Mouse (Mus musculus): ENCODE measurements at regions not wholly inside any gene's neighbourhood (a gene's known extent, or its start where the extent isn't known, plus 50 kb on each side); places are given as distances from the start of the nearest gene placed in this dataset.

DNA sequence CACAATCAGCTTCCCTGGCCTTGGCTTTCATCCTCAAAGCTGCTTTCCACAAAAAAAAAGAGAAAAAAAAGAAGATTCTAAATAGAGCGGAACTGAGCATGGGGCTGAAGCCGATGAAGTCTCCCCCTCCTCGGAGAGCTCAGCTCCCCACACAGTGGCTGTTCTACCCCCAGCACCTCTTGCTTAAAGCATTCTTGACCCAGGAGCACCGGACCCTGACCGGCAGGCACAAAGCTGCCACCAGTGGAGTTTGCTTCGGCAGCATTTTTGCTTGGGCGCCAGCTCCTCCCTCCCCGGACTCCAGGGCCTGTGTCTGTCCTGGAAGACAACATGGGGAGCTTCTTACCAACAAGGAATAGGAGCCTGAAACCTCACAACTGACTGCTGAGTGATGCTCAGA is 249.4 kb downstream of the Sox9 start:
- DNase-seq = no peak

DNA sequence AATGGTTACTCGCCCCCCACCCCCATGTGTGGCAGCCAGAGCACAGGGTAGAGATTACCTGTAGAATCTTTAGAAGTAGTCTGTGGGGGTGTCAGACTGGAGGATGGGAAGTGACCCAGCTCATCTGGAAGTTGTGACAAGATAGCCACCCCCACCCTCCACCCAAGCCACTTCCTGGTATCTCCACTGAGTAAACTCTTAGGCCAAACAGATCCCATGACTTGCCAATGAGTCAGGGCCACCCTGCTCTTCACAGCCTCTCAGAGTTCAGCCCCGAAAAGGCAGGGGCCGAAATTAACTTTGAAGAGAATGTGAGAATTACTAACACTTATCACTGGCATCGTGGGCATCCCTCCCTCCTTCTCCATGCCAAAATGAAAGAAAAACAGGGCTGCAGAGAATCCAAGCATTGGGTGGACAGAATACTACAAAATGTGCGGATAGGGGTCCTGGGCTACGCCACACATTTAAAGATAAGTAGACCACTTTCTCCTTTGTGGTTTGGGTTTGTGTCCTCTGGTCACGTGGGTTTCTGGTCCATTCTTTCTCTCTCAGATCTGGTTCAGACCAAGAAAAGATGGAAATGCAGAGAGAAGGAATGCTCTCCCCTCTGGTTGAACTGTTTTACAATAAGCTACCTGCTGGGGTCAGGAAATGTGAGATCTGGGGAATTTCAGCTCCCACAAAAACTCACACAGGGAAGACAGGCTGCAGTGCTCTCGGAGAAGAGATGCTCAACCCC is 250.6 kb downstream of the Sox9 start:
- no peak for DNase-seq

DNA sequence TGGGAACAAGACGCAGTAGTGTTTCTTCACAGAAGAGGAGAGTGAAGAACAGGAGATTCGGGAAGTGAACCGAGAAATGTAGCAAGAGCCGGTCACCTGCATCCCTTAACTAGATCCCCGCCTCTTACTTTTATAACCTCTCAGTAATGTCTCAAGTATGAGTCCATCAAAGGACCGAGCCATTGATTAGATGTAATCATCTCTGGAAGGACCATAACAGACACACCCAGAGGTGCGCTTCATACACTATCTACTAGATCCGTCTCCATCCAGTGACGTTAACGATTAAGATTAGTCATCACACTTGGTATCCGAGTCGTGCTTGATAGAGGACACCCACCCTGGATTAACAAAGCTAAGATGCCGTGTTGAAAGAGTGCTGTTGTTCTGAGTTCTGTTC is 252.9 kb downstream of the Sox9 start:
- DNase-seq = no peak

DNA sequence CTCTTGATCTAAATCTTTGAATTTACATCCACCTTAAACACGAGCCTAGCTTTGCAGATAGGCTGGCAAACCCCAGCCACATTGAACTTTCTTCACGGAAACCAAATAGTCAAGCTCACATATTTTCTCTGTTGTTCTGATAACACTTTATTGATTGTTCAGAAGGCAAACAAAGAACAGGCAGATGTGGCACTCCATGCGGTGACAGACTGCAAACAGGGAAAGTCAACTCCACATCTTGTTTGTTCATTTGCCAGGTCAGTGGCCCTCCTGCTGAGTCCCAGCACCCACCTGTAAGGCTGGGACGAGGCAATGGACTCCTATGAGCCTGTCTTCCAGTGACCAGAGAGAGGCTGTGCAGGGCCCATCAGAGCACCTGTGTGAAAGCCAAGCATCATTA is 255.7 kb downstream of the Sox9 start:
- DNase-seq = no peak

DNA sequence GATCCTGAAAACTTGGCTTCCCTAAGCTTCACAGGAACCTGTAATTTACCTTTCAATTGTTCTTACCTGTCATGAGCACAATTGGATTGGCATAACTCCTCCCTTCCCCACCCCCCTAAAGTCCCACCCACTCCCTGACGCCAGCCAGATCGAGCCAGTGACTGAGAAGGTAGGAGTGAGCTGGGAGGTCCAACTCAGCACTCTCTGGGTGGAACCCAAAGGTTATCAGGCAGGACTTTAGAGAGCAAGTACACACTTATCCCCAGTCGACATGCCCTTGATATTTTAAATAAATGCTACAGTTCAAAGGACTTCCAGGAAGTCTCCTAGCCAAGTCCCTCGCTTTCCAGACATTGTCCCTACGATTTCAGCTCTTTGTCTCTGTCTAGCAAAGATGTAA is 260.7 kb downstream of the Sox9 start:
- DNase-seq = no peak

DNA sequence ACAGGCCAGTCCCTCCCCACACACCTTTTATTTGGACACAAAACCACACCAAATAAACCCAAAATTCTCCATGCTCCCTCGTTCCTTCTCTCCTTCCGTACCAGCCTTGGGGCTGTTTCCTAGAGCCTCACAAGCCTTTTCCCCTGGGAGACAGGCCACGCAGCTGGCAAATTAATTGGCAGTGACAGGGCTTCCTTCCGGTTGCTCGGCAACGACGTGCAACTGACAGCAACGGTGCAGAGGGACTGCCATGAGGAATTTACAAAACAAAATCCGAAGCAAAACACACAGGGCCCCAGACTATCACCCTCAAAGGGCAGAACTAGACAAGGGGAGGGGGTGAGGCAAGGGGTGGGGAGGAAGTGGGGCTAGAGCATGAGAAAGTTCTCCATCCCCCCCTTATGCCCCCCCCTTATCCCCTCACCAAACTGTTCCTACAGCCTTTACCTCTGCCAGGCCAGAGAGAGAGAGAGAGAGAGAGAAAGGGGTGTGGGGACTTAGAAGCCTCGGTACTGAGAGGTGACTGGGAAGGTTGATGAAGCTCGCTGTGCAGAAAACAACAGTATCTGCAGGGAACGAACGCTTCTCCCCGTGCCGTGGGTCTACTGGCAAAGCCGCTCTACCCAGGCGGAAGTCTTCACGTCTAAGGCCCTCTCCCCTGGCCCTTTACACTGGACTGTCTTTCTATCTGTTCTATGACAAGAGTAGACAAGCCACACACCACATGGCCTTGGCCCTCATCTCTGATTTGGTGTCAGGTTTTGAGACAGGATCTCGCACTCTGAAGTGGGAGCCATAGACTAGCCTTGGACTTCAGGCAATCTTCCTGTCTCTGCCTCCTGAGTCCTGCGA is 264.4 kb downstream of the Sox9 start:
- no peak for DNase-seq

DNA sequence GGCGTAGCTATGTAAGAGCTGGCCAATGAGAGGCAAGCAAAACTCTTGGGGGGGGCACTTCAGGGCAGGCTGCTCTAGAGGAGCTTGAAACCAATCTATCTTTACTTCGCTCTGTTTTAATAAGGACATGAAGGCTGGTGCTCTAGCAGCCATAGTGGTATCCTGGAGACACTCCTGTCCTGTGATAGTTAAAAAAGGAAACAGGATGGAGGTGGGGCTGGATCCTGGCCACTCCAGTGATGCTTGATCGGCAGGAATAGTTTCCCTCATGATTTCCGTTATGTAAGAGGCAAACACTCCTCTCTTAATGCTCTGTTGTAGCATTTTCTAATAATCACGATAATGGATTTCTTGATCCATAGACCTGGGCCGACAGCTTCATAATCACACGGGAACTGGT is 266.1 kb downstream of the Sox9 start:
- DNase-seq = no peak

DNA sequence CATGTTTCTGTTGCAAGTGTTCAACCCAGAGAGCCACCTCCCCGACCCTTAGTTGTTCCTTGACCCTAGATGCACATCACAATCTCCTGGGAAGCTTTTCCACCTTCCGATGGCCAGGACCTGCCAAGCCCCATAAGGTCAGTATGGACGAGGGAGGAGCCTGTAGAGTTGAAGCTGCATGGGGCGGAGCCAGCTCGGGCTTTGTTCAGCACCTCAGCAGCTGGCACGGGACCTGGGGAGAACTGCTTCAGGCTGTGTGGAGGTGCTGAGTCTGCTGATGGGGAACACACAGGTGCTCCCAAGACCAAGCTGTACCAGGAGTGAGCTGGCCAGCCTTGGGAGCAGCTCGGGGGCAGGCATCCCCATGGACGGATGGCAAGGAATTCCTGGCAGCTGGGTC is 267.6 kb downstream of the Sox9 start:
- no peak for DNase-seq

DNA sequence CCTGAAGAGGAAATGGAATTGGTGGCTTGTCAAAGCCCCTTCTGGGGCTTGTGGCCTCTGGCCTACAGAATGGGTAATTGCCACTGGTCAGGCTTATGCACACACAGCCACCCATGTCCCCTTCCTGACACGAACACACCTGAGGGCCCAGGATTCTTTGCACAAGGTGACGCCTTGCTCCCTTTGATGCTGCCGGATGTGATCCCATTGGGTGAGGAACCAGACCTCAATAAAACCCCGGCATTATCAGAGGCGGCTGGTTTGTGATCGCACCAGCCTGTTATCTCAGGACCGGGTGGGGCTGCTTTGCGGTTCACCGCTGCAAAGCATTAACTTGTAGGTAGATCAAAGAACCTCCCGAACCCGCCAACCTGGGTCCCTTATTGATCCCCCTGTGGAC is 270.5 kb downstream of the Sox9 start:
- no peak for DNase-seq

DNA sequence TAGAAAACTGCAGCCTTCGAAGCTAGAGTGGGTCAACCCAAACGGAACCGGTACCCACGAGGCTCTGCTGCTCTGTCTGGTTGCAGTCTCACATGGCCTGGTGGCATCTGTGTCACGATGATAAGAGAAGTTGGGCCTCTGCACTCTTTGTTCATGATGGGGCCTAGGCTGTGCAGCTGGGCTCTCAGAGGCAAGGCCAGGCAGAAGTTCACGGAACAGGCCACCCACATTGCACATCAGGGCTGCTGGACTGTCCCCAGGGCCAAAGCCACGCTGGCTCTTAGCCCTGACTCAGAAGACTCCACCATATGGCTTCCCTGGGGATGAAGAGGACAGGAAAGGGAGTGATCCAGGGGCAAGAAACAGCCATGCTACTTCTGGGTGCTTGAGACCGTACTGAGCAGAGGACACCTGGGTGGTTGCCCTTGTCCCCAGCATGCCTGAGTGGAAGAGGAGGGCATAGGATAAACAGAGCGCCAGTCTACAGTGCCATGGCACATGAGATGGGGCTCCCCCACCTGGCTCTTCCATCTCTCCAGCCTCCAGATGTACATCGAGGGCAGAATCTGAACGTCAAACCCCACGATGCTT is 274.1 kb downstream of the Sox9 start:
- no peak for DNase-seq

DNA sequence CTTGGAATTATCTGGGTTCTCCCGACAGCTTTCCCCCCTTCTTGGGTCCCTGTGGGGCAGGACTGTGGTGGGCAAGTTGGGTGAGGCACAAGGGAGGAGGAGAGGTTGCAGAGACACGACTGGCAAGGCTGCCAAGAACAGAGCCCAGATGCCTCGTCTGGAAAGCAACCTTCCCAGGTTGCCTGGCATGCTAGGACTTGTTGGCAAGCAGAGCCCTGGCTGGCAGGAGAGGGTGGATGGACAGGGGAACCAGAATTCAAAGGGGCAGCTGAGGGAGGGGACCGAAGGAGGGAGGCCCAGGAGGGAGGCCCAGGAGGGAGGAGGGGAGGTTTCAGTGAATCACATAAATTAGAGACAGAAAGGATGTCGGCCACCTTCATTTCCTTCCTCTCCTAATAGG is 274.8 kb downstream of the Sox9 start:
- no peak for DNase-seq

DNA sequence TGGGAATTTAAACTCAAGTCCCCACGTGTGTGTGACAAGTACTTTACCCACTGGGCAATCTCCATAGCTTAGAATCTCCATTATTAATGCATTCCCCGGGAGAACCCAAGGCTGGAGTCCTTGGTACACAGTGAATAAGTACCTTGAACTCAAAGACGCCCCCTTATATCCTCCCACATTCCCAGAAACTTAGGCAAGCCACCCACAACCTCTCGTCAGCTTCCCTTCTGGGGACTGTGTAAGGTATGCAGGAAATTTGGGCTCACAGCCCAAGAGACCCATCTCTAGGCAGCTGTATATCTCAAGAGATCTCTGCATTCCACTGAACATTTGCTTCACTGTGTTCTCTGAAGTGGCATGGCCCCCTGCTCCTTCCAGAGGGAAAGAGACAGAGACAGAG is 288.3 kb downstream of the Sox9 start:
- no peak for DNase-seq

DNA sequence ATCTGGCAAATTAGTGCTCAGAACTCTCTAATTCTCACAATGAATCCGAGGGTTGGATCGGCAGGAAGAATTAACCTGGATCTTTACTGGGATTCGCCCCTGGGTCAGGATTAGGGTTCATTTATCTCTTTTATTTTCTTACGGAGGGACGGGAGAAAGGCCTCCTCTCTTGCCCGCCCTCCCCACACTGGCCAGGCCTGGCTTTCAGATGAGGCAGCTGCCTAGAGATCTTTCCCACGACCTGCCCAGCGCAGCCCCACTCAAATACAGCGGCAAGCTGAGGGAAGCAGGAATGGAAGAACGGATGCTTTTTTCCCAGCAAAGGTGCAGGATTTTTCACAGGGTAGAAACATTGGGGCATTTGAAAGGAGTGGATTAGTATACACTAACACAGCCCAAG is 289.9 kb downstream of the Sox9 start:
- no peak for DNase-seq

DNA sequence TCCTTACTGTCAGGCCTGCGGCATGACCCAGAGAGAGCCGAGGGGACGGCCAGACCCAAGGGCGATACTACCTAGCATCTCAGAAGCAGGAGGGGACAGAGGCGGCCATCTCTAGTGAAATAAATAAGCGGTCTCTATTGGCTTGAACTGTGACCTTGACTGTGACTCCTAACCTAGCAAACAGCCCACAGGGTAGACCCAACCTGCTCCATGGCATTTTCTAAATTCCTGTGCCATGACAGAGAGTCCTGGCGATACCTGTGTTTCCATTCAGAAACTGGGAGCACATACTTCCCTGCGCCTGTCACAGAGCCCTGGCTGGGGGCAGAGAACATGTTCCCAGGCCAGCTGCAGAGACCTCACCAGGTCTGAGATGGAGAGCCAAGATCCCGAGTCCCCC is 292.3 kb downstream of the Sox9 start:
- DNase-seq = no peak

DNA sequence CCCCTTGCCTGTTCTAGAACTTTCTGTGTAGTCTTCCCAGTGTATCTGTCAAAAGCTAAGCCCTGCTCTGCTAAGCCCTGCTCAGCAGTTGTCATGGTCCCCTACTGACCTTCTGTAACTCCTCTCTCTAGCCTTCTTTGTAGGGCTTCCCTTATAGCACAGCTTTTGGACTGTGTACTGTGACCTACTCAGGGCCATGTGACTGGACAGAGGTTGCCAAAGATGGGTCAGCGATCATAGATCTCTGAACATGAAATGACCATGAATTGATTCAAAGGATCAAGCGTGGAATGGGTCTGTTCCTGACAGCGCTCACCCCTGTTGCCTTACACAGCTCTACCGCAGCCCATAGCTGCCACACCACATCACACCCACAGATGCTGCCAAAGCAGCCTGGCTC is 294.3 kb downstream of the Sox9 start:
- DNase-seq = no peak

DNA sequence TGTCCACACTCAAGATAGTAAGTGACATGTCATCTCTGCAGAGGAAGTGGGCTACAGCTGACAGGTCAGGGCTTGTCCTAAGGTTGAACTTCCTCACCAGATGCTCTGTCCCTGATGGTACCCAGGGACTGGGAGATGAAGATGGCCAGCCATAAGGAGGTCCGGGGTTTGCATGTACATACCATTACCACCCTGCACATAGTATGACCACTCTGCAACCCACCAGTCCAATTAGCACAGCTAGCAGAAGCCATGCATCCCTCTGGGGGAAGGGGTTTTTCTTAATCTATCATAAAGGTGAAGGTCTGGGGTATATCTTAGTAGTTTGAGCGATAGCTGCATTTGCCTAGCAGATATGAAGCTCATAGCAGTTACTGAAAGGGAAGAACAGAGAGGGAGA is 298.3 kb downstream of the Sox9 start:
- DNase-seq = no peak

DNA sequence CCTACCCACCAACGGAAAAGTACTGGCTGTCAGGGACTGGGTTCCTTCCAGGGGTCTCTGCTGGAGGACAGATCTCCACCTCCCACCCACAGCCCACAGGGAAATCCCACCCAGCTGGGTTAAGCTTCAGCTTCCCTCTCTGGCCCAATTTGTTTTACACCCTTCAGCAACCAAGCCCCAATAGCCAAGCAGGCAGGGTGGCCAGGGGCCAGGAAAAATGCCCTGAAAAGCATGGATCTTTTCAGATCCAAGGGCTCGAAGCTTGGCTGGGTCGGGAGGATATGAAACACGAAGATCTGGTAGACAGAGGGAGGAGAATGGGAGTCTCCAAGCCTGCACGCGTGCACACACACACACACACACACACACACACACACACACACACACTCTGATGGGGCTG is 302.4 kb downstream of the Sox9 start:
- no peak for DNase-seq

DNA sequence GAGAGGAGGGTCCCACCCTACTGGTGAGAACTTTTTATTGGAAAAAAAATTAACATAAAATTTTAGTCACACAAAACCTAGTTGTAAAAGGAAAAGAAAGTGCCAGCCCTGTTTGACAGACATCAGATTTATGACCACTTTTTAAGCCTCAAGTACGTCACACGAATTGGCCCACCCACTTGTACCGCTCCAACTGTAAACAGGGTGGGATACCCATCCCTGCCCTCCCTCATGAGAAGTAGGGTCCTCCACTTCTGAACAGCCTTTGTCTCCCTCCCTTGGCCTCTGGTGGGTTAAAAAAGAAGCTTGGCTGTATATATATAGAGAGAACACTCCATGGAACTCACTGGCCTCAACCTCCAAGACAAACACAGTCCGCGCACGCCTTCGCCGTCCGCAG is 303.5 kb downstream of the Sox9 start:
- DNase-seq = no peak

DNA sequence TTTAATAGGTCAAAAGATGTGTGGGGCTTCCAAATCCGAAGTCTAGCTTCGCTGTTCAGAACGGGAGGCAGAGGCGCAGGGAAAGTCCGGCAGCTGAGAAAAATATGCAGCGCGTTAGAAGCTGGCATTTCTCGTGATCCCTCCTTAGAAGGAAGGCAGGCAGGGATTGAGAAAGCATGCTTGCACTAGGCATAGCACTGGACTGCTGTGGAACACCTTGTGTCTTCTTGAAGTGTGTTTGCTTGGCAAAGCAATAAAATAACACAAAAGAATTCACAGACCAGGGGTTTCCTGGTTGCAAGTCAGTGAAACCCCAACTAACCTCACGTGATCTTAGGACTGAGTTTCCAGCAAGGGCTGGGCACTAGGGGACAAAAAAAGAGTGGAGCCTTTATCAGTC is 305.1 kb downstream of the Sox9 start:
- DNase-seq = no peak

DNA sequence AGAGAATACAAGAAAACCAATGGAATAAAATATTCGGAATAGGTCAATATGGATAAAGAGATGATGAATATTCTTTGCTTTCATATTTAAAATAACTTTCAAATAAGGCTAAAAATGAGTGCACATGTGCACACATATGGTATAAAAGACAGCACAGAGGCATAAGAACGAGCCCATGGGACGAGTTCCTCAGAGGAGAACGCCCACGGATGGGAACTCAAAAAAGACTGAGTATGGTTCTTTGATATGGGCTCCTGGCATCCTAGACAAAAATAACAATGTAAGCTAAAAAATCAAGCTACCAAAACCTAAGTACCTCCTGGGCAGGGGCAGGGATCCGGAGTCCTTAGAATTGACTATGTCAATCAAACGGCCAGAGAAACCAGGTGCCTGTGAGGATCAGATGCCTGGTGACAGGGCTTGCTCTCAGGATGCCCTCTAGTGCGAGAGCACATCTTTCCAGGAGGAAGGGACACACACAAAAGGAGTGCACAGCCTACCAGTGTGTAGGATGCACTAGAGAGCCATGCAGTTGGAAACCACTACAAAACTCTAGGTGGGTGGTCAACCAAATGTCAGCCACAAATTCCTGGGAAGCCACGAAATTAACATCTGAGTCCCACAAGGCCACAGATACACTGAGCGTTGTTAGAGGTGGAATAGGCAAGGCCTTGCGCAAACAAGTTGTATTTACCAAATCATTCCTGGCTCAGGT is 307.8 kb downstream of the Sox9 start:
- no peak for DNase-seq

DNA sequence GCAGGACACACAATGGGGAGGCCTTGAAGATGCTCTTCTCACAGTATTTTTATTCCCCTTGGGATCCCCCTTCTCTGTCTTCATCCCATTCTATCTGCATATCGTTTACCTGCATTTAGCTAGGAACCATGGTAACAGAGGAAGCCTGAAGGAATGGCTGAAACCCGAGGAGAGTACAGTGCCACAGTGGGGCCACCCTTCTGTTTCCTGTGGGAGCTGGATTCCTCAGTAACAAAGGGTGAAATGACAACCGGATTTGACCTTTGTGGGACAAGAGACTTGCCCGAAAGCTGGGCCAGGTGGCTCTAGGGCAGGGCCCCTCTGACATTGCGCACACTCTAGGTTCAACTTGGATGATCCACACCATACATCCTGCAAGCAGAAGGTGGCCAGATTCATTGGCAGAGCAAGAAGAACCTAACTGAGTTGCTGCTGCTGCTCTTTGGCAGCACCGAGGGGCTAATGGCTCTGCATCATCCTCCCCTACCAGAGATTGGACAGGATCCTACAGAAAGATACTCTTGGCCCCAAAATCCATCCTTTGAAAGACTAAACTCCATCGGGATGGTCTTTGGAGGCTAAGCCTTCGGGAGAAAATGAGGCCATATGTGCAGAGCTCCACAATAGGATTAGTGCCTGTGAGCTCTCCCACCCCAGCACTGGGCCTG is 310.0 kb downstream of the Sox9 start:
- DNase-seq = no peak

DNA sequence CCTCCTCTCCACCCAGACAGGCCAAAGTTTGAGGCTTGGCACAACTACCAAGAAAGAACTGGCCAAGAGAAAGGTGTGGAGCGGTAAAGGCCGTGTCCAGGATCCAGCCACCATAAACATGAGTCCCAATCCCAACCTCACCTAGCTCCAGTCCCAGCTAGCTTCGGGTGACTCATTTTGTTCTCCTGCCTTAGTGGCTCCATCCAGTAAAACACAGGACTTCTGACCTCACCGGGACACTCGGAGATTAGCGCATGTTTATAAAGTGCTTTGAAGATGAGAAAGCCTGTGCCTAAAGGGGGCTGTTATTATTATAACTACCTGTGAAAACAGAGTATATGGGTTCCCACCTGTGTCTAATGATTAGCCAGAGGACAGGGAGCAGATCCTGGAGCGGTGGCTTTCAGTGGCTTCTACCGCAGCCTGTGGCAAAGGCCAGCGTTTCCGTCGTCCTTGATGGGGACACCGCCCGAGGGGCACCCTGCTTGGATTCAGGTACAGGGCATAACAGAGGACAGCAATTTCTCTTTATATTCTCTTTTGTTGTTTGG is 311.9 kb downstream of the Sox9 start:
- DNase-seq = no peak

DNA sequence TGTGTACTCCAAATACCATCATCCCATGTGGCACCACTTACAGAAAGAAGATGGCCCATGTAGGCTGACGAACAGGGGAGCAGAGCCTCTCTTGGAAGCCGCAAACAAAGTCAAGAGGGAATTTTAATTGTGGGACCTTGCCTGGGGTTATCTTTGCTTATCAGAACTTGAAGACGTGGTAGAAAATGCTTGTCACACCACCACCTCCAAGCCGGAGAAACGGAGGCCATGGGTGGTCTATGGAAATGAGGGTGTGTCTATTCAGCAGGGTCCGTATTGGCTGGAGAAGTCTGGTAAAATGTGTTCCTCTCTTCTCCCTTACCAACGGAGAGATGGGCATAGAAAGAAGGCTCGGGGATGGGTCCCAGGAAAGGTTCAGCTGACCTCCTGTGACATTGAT is 313.6 kb downstream of the Sox9 start:
- DNase-seq = no peak
